Mouse (Mus musculus) MEL (cell line): ENCODE data around the gene Maml2. TPM values are rescaled to one million over a fixed set of nuclear protein-coding genes. Genes with fewer than 3 reads are reported as not detected.

ENCODE experiments used
- DNase-seq: peaks from one replicate; pipeline ENCODE4 v3.0.0; 2011; ENCODE audit warnings: low read depth, low spot score
- H3K27ac ChIP-seq: 2 replicates; pipeline ENCODE4 v1.5.1; 2012; ENCODE audit warnings: low read depth, mild to moderate bottlenecking, control low read depth, low read length, moderate library complexity; ENCODE audit not compliant: control insufficient read depth
- H3K27me3 ChIP-seq, 2 experiments: fragments of 150-350 bp in 1 of 2; sonication (generic) in 1 of 2; 2 replicates each; pipeline ENCODE4 v1.6.1; 2012; ENCODE audit warnings: low read length in 2 of 2, mild to moderate bottlenecking in 2 of 2, improper control_type of control experiment in 1 of 2, moderate library complexity in 1 of 2; ENCODE audit not compliant: insufficient read depth in 2 of 2, control insufficient read depth in 1 of 2
- H3K36me3 ChIP-seq, 2 experiments: 2 replicates each; pipeline ENCODE4 v1.6.1; 2012 to 2014; ENCODE audit warnings: low read length in 2 of 2, improper control_type of control experiment in 1 of 2, inconsistent platforms in 1 of 2, mild to moderate bottlenecking in 1 of 2; ENCODE audit not compliant: insufficient read depth in 2 of 2, control insufficient read depth in 1 of 2
- H3K4me1 ChIP-seq, 2 experiments: fragments of 150-350 bp in 1 of 2; sonication (generic) in 1 of 2; 2 replicates each; pipeline ENCODE4 v1.6.1; 2012; ENCODE audit warnings: low read length in 2 of 2, improper control_type of control experiment in 1 of 2, mild to moderate bottlenecking in 1 of 2; ENCODE audit not compliant: insufficient read depth in 2 of 2, control insufficient read depth in 1 of 2
- H3K4me3 ChIP-seq, 2 experiments: fragments of 150-350 bp in 1 of 2; sonication (generic) in 1 of 2; 2 replicates each; pipeline ENCODE4 v1.5.1; 2012; ENCODE audit warnings: low read depth in 2 of 2, low read length in 2 of 2, mild to moderate bottlenecking in 2 of 2, moderate library complexity in 2 of 2, control low read depth in 1 of 2, improper control_type of control experiment in 1 of 2; ENCODE audit not compliant: control insufficient read depth in 1 of 2, insufficient read depth in 1 of 2
- H3K79me2 ChIP-seq: 2 replicates; pipeline ENCODE4 v1.6.1; 2012; ENCODE audit warnings: mild to moderate bottlenecking, low read length, moderate library complexity; ENCODE audit not compliant: control insufficient read depth, poor library complexity, insufficient read depth
- H3K9ac ChIP-seq: 2 replicates; pipeline ENCODE4 v1.6.1; 2012; ENCODE audit warnings: low read depth, mild to moderate bottlenecking, control low read depth, low read length, moderate library complexity; ENCODE audit not compliant: control insufficient read depth, poor library complexity, severe bottlenecking
- H3K9me3 ChIP-seq: fragments of 150-350 bp; sonication (generic); replicated peaks from 2 replicates; pipeline ENCODE4 v1.6.1; 2012; ENCODE audit warnings: mild to moderate bottlenecking, low read length, improper control_type of control experiment, moderate library complexity; ENCODE audit not compliant: insufficient read depth
- BHLHE40 ChIP-seq: IDR thresholded peaks from 2 replicates; pipeline ENCODE4 v1.6.1; 2012; ENCODE audit warnings: low read depth, mild to moderate bottlenecking, inconsistent platforms, low read length, improper control_type of control experiment, borderline replicate concordance
- CHD2 ChIP-seq: IDR thresholded peaks from 2 replicates; pipeline ENCODE4 v1.6.1; 2011; ENCODE audit warnings: low read length, improper control_type of control experiment
- CTCF ChIP-seq, 3 experiments: IDR thresholded peaks in 2 of 3; conservative IDR thresholded peaks in 1 of 3; 2 replicates each; pipeline ENCODE4 v1.5.1; 2011 to 2012; ENCODE audit warnings: low read length in 3 of 3, low read depth in 2 of 3, mild to moderate bottlenecking in 2 of 3, improper control_type of control experiment in 1 of 3, inconsistent platforms in 1 of 3, mixed read lengths in 1 of 3, moderate library complexity in 1 of 3; ENCODE audit not compliant: control insufficient read depth in 1 of 3, insufficient read depth in 1 of 3, poor library complexity in 1 of 3, severe bottlenecking in 1 of 3
- ELF1 ChIP-seq: IDR thresholded peaks from 2 replicates; pipeline ENCODE4 v1.6.1; 2014; ENCODE audit warnings: low read depth, mild to moderate bottlenecking, inconsistent platforms, low read length, improper control_type of control experiment, moderate library complexity
- EP300 ChIP-seq, 2 experiments: IDR thresholded peaks; 2 replicates each; pipeline ENCODE4 v1.6.1; 2011; ENCODE audit warnings: improper control_type of control experiment in 2 of 2, low read length in 2 of 2, low read depth in 1 of 2, mild to moderate bottlenecking in 1 of 2
- ETS1 ChIP-seq: IDR thresholded peaks from 2 replicates; pipeline ENCODE4 v1.6.1; 2012; ENCODE audit warnings: low read depth, mild to moderate bottlenecking, inconsistent platforms, low read length, improper control_type of control experiment, moderate library complexity
- GABPA ChIP-seq: IDR thresholded peaks from 2 replicates; pipeline ENCODE4 v1.6.1; 2012; ENCODE audit warnings: low read depth, mild to moderate bottlenecking, inconsistent platforms, low read length, improper control_type of control experiment, moderate library complexity
- GATA1 ChIP-seq: IDR thresholded peaks from 2 replicates; pipeline ENCODE4 v1.6.1; 2011; ENCODE audit warnings: low read depth, low read length, improper control_type of control experiment
- MAFK ChIP-seq: IDR thresholded peaks from 2 replicates; pipeline ENCODE4 v1.6.1; 2011; ENCODE audit warnings: low read depth, mild to moderate bottlenecking, low read length, improper control_type of control experiment, borderline replicate concordance
- MAZ ChIP-seq: IDR thresholded peaks from 2 replicates; pipeline ENCODE4 v1.6.1; 2012; ENCODE audit warnings: low read depth, mild to moderate bottlenecking, inconsistent platforms, low read length, improper control_type of control experiment
- MXI1 ChIP-seq: IDR thresholded peaks from 2 replicates; pipeline ENCODE4 v1.6.1; 2011; ENCODE audit warnings: mild to moderate bottlenecking, low read depth, low read length, improper control_type of control experiment
- MYB ChIP-seq: IDR thresholded peaks from 2 replicates; pipeline ENCODE4 v1.6.1; 2011; ENCODE audit warnings: mild to moderate bottlenecking, low read depth, low read length, improper control_type of control experiment
- MYC ChIP-seq: IDR thresholded peaks from 2 replicates; pipeline ENCODE4 v1.6.1; 2011; ENCODE audit warnings: low read depth, mild to moderate bottlenecking, low read length, improper control_type of control experiment, moderate library complexity
- NRF1 ChIP-seq: IDR thresholded peaks from 2 replicates; pipeline ENCODE4 v1.6.1; 2014; ENCODE audit warnings: low read depth, mild to moderate bottlenecking, inconsistent platforms, low read length, improper control_type of control experiment, moderate library complexity; ENCODE audit not compliant: poor library complexity, insufficient read depth, severe bottlenecking
- POLR2A ChIP-seq, 2 experiments: IDR thresholded peaks; 2 replicates each; pipeline ENCODE4 v1.6.1; 2011 to 2012; ENCODE audit warnings: low read length in 2 of 2, mild to moderate bottlenecking in 2 of 2, control low read depth in 1 of 2, improper control_type of control experiment in 1 of 2, low read depth in 1 of 2, moderate library complexity in 1 of 2; ENCODE audit not compliant: control insufficient read depth in 1 of 2, insufficient read depth in 1 of 2, poor library complexity in 1 of 2
- POLR2AphosphoS2 ChIP-seq: IDR thresholded peaks from 2 replicates; pipeline ENCODE4 v1.6.1; 2011; ENCODE audit warnings: low read length, improper control_type of control experiment
- POLR2AphosphoS5 ChIP-seq: IDR thresholded peaks from 2 replicates; pipeline ENCODE4 v1.6.1; 2012; ENCODE audit warnings: low read depth, borderline replicate concordance, mild to moderate bottlenecking, inconsistent platforms, low read length, moderate library complexity, mixed read lengths
- RAD21 ChIP-seq: IDR thresholded peaks from 2 replicates; pipeline ENCODE4 v1.6.1; 2011; ENCODE audit warnings: mild to moderate bottlenecking, low read depth, low read length, improper control_type of control experiment
- RCOR1 ChIP-seq: IDR thresholded peaks from 2 replicates; pipeline ENCODE4 v1.6.1; 2012; ENCODE audit warnings: low read depth, mild to moderate bottlenecking, inconsistent platforms, low read length, improper control_type of control experiment
- SMC3 ChIP-seq: IDR thresholded peaks from 2 replicates; pipeline ENCODE4 v1.6.1; 2011; ENCODE audit warnings: low read depth, low read length, improper control_type of control experiment
- TAL1 ChIP-seq: IDR thresholded peaks from 2 replicates; pipeline ENCODE4 v1.6.1; 2012; ENCODE audit warnings: mild to moderate bottlenecking, inconsistent platforms, low read length, moderate library complexity, mixed read lengths
- TBP ChIP-seq: IDR thresholded peaks from 2 replicates; pipeline ENCODE4 v1.8.0; 2011; ENCODE audit warnings: low read depth, low read length, improper control_type of control experiment
- TCF12 ChIP-seq: IDR thresholded peaks from 2 replicates; pipeline ENCODE4 v1.6.1; 2014; ENCODE audit warnings: low read depth, mild to moderate bottlenecking, inconsistent platforms, low read length, improper control_type of control experiment, moderate library complexity
- USF1 ChIP-seq: IDR thresholded peaks from 2 replicates; pipeline ENCODE4 v1.6.1; 2014; ENCODE audit warnings: low read depth, mild to moderate bottlenecking, inconsistent platforms, low read length, improper control_type of control experiment, moderate library complexity
- ZC3H11A ChIP-seq: IDR thresholded peaks from 2 replicates; pipeline ENCODE4 v1.6.1; 2012; ENCODE audit warnings: low read depth, mild to moderate bottlenecking, inconsistent platforms, low read length, improper control_type of control experiment
- ZKSCAN1 ChIP-seq: IDR thresholded peaks from 2 replicates; pipeline ENCODE4 v1.6.1; 2012; ENCODE audit warnings: low read depth, mild to moderate bottlenecking, inconsistent platforms, low read length, improper control_type of control experiment, moderate library complexity
- polyA plus RNA-seq, 2 experiments: library from polyadenylated mRNA; stranded (reverse) in 1 of 2; unstranded in 1 of 2; fragments of >175 nt in 1 of 2; fragments of >200 nt in 1 of 2; gene quantifications; 2 replicates each; pipeline versions ENCODE4 v1.2.1 to v1.2.4; 2012; ENCODE audit warnings: low replicate concordance in 2 of 2, low read depth in 1 of 2; ENCODE audit not compliant: insufficient read length in 2 of 2, insufficient read depth in 1 of 2, missing spikeins in 1 of 2
- total RNA-seq: library from RNA; depleted of rRNA; stranded (reverse); fragments of 300-350 nt; gene quantifications from 2 replicates; pipeline ENCODE4 v1.2.3, GENCODE M21; 2012

The Maml2 gene
- total and polyA plus RNA-seq, 3 experiments: 0.08 to 0.47 TPM; not detected in 1

- no peaks in the 10 kb centered on the region for H3K4me1 ChIP-seq
- no peaks in the 10 kb centered on the region for H3K79me2 ChIP-seq
- DNase-seq: peak; percentile 94
- H3K36me3 ChIP-seq: no peaks in the 10 kb centered on the region
- H3K9ac ChIP-seq: no peak overlapping the region
- no peak for TF ChIP-seq POLR2AphosphoS2
- TF ChIP-seq ZKSCAN1: no peak
- TF ChIP-seq ETS1: no peak
- no peak for TF ChIP-seq MXI1
- TF ChIP-seq CHD2: no peak
- TF ChIP-seq MAFK: no peak
- no peak for TF ChIP-seq NRF1
- no peak for TF ChIP-seq GABPA
- no peak for TF ChIP-seq RCOR1
- no peak for TF ChIP-seq POLR2AphosphoS5
- TF ChIP-seq USF1: no peak
- peak; percentile 34; the same call in 1 of the 2 replicates for TF ChIP-seq TBP
- TF ChIP-seq TAL1: no peak
- TF ChIP-seq SMC3: peak; percentile 100
- TF ChIP-seq MYC: no peak
- TF ChIP-seq EP300 (IDR thresholded peaks at IDR 0.05; ENCODE audit: low read depth in 1 of 2, low read length in 2 of 2): no peak
- TF ChIP-seq CTCF (IDR thresholded peaks at IDR 0.05 in 2 of 3, conservative IDR thresholded peaks at IDR 0.05 in 1 of 3; ENCODE audit: control insufficient read depth in 1 of 3, insufficient read depth in 1 of 3, low read depth in 2 of 3, low read length in 3 of 3, poor library complexity in 1 of 3, severe bottlenecking in 1 of 3): peak in 2 of 3 experiments; percentile 98 to 99; a peak in 5 of 6 replicates
- TF ChIP-seq MYB: no peak
- peak; percentile 45; the same call in 1 of the 2 replicates for TF ChIP-seq GATA1
- TF ChIP-seq POLR2A (IDR thresholded peaks at IDR 0.05; ENCODE audit: control insufficient read depth in 1 of 2, insufficient read depth in 1 of 2, low read depth in 1 of 2, low read length in 2 of 2, poor library complexity in 1 of 2): no peak
- TF ChIP-seq MAZ: no peak
- no peak for TF ChIP-seq BHLHE40
- peak; percentile 100 for TF ChIP-seq RAD21
- TF ChIP-seq TCF12: no peak
- TF ChIP-seq ZC3H11A: peak; percentile 99
- no peak for TF ChIP-seq ELF1
- TF ChIP-seq, all 39 proteins: peak for 6
- H3K4me3 ChIP-seq: no peak overlapping the region
- no peaks in the 10 kb centered on the region for H3K9me3 ChIP-seq
- H3K27me3 ChIP-seq: peaks cover 4 to 16% of the 10 kb centered on the region in 2 experiments
- H3K27ac ChIP-seq: no peak overlapping the region
Measured at GRCm38 (mm10) chr9:13716316-13717099, 418.8 kb downstream of the Maml2 start.
